Mouse (Mus musculus) neural tube, embryonic 13.5 days (tissue): ENCODE results near the gene Gm20388. TPM values are rescaled to one million over a fixed set of nuclear protein-coding genes. Genes with fewer than 3 reads are reported as not detected.

Experiments
- ATAC-seq: fragments of 200-750 bp; cut with Nextera tagmentation; 2 replicates; pipeline ENCODE4 v1.8.0; 2017; ENCODE audit warnings: low read depth, mild to moderate bottlenecking, moderate TSS enrichment, moderate library complexity
- H3K27ac ChIP-seq: fragments of 300-500 bp; sonication (generic); replicated peaks from 2 replicates; pipeline ENCODE4 v1.5.1; 2015; ENCODE audit warnings: moderate library complexity, mild to moderate bottlenecking, inconsistent platforms
- H3K27me3 ChIP-seq: fragments of 300-500 bp; sonication (generic); 2 replicates; pipeline ENCODE4 v1.6.1; 2015; ENCODE audit warnings: mild to moderate bottlenecking, inconsistent platforms
- H3K36me3 ChIP-seq: fragments of 300-500 bp; sonication (generic); 2 replicates; pipeline ENCODE4 v1.6.1; 2015; ENCODE audit warnings: mild to moderate bottlenecking, inconsistent platforms
- H3K4me1 ChIP-seq: fragments of 300-500 bp; sonication (generic); replicated peaks from 2 replicates; pipeline ENCODE4 v1.6.1; 2015; ENCODE audit warnings: inconsistent platforms
- H3K4me2 ChIP-seq: fragments of 300-500 bp; sonication (generic); 2 replicates; pipeline ENCODE4 v1.6.1; 2015; ENCODE audit warnings: inconsistent platforms, mild to moderate bottlenecking, moderate library complexity
- H3K4me3 ChIP-seq: fragments of 300-500 bp; sonication (generic); 2 replicates; pipeline ENCODE4 v1.5.1; 2015; ENCODE audit warnings: mild to moderate bottlenecking, inconsistent platforms
- H3K9ac ChIP-seq: fragments of 300-500 bp; sonication (generic); 2 replicates; pipeline ENCODE4 v1.6.1; 2015; ENCODE audit warnings: moderate library complexity, mild to moderate bottlenecking, inconsistent platforms
- H3K9me3 ChIP-seq: fragments of 300-500 bp; sonication (generic); 2 replicates; pipeline ENCODE4 v1.6.1; 2016; ENCODE audit warnings: inconsistent platforms
- WGBS: fragments of 180-500 bp; shearing (Covaris S2); methylation state at CpG from one replicate; pipeline ENCODE4 v1.1.7; 2015; 5-methylcytosine and 5-hydroxymethylcytosine counted together
- polyA plus RNA-seq: library from polyadenylated mRNA; unstranded; fragments of >200 nt; fragmentation: Nextera tagmentation; extraction: Ambion mirVana; gene quantifications from 2 replicates; pipeline ENCODE4 v1.2.1, GENCODE M21; 2015

Gene Gm20388
- polyA plus RNA-seq, 1 experiment from 2014 or later: 0.27 TPM

DNA sequence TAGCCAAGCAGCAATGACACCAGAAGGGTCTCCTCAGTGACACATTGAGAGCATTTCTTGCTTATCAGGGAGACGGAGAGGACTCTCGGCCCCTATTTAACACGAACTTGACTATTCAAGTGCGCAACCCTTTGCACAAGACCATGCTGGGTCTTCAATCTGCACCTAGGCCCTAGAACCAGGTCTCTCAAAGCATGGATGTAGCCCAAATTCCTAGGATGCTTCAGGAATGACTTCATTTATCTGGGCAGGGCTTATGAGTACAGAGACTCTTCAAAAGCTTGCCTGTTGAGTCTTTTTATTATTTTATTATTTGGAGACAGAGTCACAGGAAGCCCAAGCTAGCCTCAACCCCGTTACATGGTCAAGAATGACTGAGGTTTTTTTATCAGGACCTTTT, 3373.9 kb downstream of the Gm20388 start:
- Histone ChIP-seq H3K4me3 (no peak overlapping the region), H3K36me3 (no peaks in the 10 kb centered on the region), H3K27ac (no peak overlapping the region), H3K9ac (no peak overlapping the region), H3K4me1 (no peaks in the 10 kb centered on the region), H3K27me3 (no peaks in the 10 kb centered on the region), H3K9me3 (no peaks in the 10 kb centered on the region), H3K4me2 (no peak overlapping the region)
- WGBS: 88% methylated on average over 5 of the region's 5 CpGs
- ATAC-seq: no peak

- H3K9me3 ChIP-seq: no peaks in the 10 kb centered on the region
- no peaks in the 10 kb centered on the region for H3K36me3 ChIP-seq
- H3K4me1 ChIP-seq: no peaks in the 10 kb centered on the region
- WGBS: 94% methylated on average over 17 of the region's 17 CpGs
- no peak overlapping the region for H3K9ac ChIP-seq
- H3K27me3 ChIP-seq: no peaks in the 10 kb centered on the region
- no peak for ATAC-seq
- no peak overlapping the region for H3K4me2 ChIP-seq
- H3K4me3 ChIP-seq: no peak overlapping the region
- no peak overlapping the region for H3K27ac ChIP-seq
Observed at GRCm38 (mm10) chr8:123287362-123287761, 3376.7 kb downstream of the Gm20388 start.

DNA sequence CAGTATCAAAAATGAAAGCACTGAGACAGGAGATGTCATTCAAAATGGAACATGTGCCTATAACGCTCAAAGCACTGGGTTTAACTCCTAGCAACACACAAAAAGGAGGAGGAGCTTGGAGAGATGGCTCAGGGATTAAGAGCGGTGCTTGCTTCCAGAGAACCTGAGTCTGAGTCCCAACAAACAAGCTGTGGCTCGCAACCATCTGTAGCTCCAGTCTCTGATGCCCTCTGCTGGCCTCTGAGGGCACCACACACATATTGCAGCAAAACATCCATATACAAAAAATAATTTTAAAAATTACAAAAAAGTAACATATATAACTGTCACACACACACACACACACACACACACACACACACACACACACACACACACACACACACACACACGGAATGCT, 3379.5 kb downstream of the Gm20388 start:
- Histone ChIP-seq H3K4me2 (no peak overlapping the region), H3K4me1 (no peaks in the 10 kb centered on the region), H3K27me3 (no peaks in the 10 kb centered on the region), H3K9ac (no peak overlapping the region), H3K9me3 (no peaks in the 10 kb centered on the region), H3K36me3 (no peaks in the 10 kb centered on the region), H3K4me3 (no peak overlapping the region), H3K27ac (no peak overlapping the region)
- no peak for ATAC-seq
- WGBS: 84% methylated on average over 4 of the region's 4 CpGs

GRCm38 (mm10) chr8:123290679-123291078, 3380.0 kb downstream of the Gm20388 start:
- WGBS: 94% methylated on average over 8 of the region's 8 CpGs
- H3K9ac ChIP-seq: no peak overlapping the region
- H3K36me3 ChIP-seq: no peaks in the 10 kb centered on the region
- H3K4me3 ChIP-seq: no peak overlapping the region
- H3K4me1 ChIP-seq: no peaks in the 10 kb centered on the region
- H3K4me2 ChIP-seq: no peak overlapping the region
- ATAC-seq: no peak
- H3K27me3 ChIP-seq: no peaks in the 10 kb centered on the region
- no peaks in the 10 kb centered on the region for H3K9me3 ChIP-seq
- no peak overlapping the region for H3K27ac ChIP-seq

DNA sequence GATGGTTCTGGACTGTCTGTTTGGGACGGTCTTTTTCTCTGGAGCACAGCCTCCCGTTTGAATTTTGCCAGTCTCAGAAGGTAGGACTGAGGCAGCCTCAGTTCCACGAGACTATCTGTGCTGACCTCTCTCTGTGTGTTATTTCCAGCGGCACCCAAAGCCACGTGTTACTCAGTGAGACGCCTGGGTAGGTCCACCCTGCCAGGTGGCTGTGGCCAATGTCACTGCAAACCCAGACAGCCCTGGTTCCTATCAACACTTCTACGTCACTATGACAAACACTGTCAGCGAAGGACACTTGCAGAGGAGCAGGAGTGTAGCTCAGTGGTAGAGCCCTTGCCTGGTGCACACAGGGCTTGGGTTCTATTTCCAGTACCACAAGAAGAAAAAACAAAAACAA, 3381.1 kb downstream of the Gm20388 start:
- ATAC-seq: no peak
- Histone ChIP-seq H3K9ac (no peak overlapping the region), H3K4me3 (no peak overlapping the region), H3K27ac (no peak overlapping the region), H3K36me3 (no peaks in the 10 kb centered on the region), H3K27me3 (no peaks in the 10 kb centered on the region), H3K4me1 (no peaks in the 10 kb centered on the region), H3K4me2 (no peak overlapping the region), H3K9me3 (no peaks in the 10 kb centered on the region)
- WGBS: 95% methylated on average over 8 of the region's 8 CpGs

- ATAC-seq: no peak
- Histone ChIP-seq H3K9me3 (no peaks in the 10 kb centered on the region), H3K4me1 (no peaks in the 10 kb centered on the region), H3K27ac (no peak overlapping the region), H3K36me3 (no peaks in the 10 kb centered on the region), H3K9ac (no peak overlapping the region), H3K4me2 (no peak overlapping the region), H3K27me3 (no peaks in the 10 kb centered on the region), H3K4me3 (no peak overlapping the region)
- WGBS: 95% methylated on average over 3 of the region's 3 CpGs
Observed at GRCm38 (mm10) chr8:123292281-123292680, 3381.6 kb downstream of the Gm20388 start.

GRCm38 (mm10) chr8:123292785-123293184, 3382.1 kb downstream of the Gm20388 start:
- H3K4me2 ChIP-seq: no peak overlapping the region
- H3K9me3 ChIP-seq: no peaks in the 10 kb centered on the region
- 87% methylated on average over 2 of the region's 2 CpGs for WGBS
- no peak overlapping the region for H3K27ac ChIP-seq
- no peak overlapping the region for H3K4me3 ChIP-seq
- H3K36me3 ChIP-seq: no peaks in the 10 kb centered on the region
- no peaks in the 10 kb centered on the region for H3K4me1 ChIP-seq
- no peak overlapping the region for H3K9ac ChIP-seq
- no peak for ATAC-seq
- no peaks in the 10 kb centered on the region for H3K27me3 ChIP-seq

DNA sequence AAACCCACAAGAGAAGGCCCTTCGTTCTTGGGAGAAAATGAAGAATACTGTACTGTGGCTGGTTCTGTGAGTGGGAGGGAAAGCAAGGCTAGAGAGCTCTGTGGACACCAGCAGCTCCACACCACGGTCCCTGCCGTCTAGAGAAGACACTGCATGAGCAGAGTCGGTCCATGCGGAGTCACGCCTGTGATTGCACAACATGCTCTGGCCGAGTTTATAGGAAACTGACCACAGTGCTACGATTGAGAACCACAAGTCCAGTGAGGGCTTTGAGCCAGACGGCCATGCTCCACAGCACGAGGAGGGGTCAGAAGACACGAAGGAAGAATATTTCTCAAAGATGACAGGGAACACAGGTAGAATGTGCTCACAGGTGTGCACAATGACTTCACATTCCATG, 3387.7 kb downstream of the Gm20388 start:
- Histone ChIP-seq H3K4me2 (no peak overlapping the region), H3K27me3 (no peaks in the 10 kb centered on the region), H3K36me3 (no peaks in the 10 kb centered on the region), H3K27ac (no peak overlapping the region), H3K4me3 (no peak overlapping the region), H3K9ac (no peak overlapping the region), H3K4me1 (no peaks in the 10 kb centered on the region), H3K9me3 (no peaks in the 10 kb centered on the region)
- WGBS: 96% methylated on average over 11 of the region's 11 CpGs
- ATAC-seq: no peak

DNA sequence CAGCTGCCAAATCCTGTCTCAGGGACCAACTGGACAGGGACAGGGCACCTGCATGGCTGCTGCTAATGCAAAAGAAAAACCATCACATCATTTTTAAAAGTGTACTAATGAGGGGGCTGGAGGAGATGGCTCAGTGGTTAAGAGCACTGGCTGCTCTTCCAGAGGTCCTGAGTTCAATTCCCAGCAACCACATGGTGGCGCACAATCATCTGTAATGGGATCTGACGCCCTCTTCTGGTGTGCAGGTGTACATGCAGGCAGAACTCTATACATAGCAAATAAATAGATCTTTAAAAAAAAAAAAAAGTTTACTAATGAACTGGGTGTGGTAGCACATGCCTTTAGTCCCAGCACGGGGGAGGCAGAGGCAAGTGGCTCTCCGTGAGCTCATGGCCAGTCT, 3398.1 kb downstream of the Gm20388 start:
- ATAC-seq: no peak
- H3K4me1 ChIP-seq: no peaks in the 10 kb centered on the region
- no peaks in the 10 kb centered on the region for H3K9me3 ChIP-seq
- 0 out of 2 replicates have a peak, but pooled peaks cover 13% of the 10 kb centered on the region for H3K36me3 ChIP-seq
- 73% methylated on average over 4 of the region's 4 CpGs for WGBS
- H3K9ac ChIP-seq: no peak overlapping the region
- no peaks in the 10 kb centered on the region for H3K27me3 ChIP-seq
- H3K27ac ChIP-seq: no peak overlapping the region
- H3K4me3 ChIP-seq: no peak overlapping the region
- no peak overlapping the region for H3K4me2 ChIP-seq

DNA sequence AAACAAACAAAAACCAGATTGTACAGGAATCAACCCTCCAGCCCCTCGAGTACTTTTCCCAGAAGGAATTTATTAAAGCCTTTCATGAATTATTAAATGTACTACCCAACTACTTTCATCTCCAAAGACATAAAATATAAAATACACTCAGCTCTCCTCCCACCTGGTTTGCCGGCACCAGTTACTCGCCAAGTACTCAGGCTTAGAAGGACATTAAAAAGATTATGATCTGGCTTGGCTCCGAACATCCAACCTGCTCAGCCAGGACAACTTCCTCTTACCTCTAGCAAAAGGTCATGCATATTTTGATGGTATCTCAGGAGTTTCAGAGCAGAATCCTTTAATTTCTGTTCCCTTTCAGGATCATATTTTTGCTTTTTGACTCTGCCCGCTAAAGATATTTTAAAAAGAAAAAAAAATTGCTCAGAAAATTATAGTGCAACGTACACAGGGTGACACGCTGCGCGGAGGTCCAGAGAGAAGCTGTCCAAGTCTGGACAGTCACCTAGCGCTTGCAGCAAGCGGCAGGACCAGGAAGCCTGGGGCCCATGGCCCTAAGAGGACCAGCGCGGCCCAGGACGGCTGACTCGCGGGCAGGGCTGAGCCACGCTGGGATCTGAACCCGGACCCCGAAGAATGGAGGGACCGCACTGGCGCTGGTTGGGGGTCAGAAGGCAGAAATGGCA, 3407.3 kb downstream of the Gm20388 start:
- ATAC-seq: peak; percentile 78
- Histone ChIP-seq H3K4me1 (peaks cover 13% of the 10 kb centered on the region), H3K4me3 (peak overlapping the region; percentile 49), H3K4me2 (peak overlapping the region; percentile 72), H3K27me3 (no peaks in the 10 kb centered on the region), H3K9ac (peak overlapping the region; percentile 65), H3K36me3 (no peaks in the 10 kb centered on the region), H3K9me3 (no peaks in the 10 kb centered on the region), H3K27ac (no peak overlapping the region)
- whole genome bisulfite sequencing: 9% methylated on average over 21 of the region's 21 CpGs

DNA sequence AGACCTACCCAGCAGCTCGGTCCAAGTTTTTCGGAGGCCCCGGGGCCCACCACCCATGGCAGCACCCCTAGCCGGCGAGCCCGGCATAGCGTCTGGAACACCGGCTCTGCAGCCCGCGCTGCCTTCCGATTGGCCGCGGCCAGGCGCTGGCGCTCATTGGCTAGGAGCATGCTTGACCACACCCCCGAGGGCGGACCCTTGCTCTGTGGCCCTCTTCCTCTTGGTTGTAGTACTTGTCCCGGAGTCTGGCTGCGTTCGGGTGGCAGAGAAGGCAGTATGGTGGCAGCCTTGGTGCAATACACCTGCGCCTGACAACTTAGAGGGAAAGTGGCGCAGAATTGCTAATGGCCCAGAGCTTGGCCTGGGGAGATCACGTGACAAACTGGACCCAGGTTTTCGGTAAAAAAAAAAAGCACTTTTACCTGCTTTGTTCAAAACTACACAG, 3407.8 kb downstream of the Gm20388 start, which contains the start of gene Fanca:
Gene Fanca (minus strand): TSS at position 110 of the 445 bp plus-strand sequence.
- peak; percentile 98 for ATAC-seq
- H3K4me2 ChIP-seq: peak within 1 kb of the TSS; percentile 72
- H3K27me3 ChIP-seq: no peaks in the 10 kb centered on the region
- WGBS: under 1% methylated on average over 24 of the region's 24 CpGs
- H3K9ac ChIP-seq: peak within 1 kb of the TSS; percentile 65
- peak within 1 kb of the TSS; percentile 49 for H3K4me3 ChIP-seq
- no peaks in the 10 kb centered on the region for H3K9me3 ChIP-seq
- H3K36me3 ChIP-seq: no peaks in the 10 kb centered on the region
- no peak within 1 kb of the TSS for H3K27ac ChIP-seq
- H3K4me1 ChIP-seq: peaks cover 13% of the 10 kb centered on the region

DNA sequence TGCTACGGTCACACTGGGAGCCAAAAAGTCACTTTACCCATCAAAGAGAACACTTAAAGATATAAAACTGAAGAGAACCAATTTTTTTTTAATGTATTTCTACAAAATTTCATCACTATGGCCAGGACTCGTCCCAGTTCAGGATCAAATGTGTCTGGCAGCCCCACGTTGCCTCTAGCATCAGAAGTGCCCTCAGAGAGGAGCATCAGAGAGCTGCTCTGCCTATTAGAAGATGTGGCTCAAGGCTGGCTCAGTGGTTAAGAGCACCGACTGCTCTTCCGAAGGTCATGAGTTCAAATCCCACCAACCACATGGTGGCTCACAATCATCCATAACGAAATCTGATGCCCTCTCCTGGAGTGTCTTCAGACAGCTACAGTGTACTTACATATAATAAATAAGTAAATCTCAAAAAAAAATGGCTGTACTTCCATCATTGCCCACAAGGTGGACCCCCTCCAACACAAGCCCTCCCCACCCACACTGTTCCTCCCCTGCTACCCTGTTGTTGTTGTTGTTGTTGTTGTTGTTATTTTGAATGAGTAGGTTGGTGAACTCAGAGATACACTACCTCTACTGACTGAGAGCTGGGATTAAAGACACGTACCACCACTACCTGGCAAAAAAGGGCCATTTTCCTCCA, 3409.0 kb downstream of the Gm20388 start:
- ATAC-seq: no peak
- Histone ChIP-seq H3K27me3 (no peaks in the 10 kb centered on the region), H3K36me3 (no peaks in the 10 kb centered on the region), H3K9ac (no peak overlapping the region), H3K4me3 (no peak overlapping the region), H3K4me1 (peaks cover 13% of the 10 kb centered on the region), H3K9me3 (no peaks in the 10 kb centered on the region), H3K27ac (no peak overlapping the region), H3K4me2 (no peak overlapping the region)
- WGBS: 40% methylated on average over 7 of the region's 7 CpGs
